Mouse (Mus musculus) retina, postnatal 1 day (tissue): ENCODE data around the gene Henmt1.

Experiments used
- DNase-seq: peaks from one replicate; pipeline ENCODE4 v3.0.0-alpha.2; 2012

The Henmt1 gene

GRCm38 (mm10) chr3:109005777-109006176 is 66.1 kb downstream of the Henmt1 start:
- DNase-seq = no peak

- DNase-seq = no peak
Observed at GRCm38 (mm10) chr3:109008180-109008579, 68.5 kb downstream of the Henmt1 start.
